Mouse (Mus musculus): ENCODE measurements around the gene Trappc2l.

Gene Trappc2l

GRCm38 (mm10) chr8:122658149-122658806, 46.8 kb downstream of the Trappc2l start:
- no peak for DNase-seq

- DNase-seq = no peak
These were observed 47.3 kb downstream of the Trappc2l start for GRCm38 (mm10) chr8:122658807-122659160.

GRCm38 (mm10) chr8:122660022-122660421, 48.6 kb downstream of the Trappc2l start:
- DNase-seq = no peak

GRCm38 (mm10) chr8:122661138-122661537, 49.7 kb downstream of the Trappc2l start:
- DNase-seq = peak; percentile 80

DNA sequence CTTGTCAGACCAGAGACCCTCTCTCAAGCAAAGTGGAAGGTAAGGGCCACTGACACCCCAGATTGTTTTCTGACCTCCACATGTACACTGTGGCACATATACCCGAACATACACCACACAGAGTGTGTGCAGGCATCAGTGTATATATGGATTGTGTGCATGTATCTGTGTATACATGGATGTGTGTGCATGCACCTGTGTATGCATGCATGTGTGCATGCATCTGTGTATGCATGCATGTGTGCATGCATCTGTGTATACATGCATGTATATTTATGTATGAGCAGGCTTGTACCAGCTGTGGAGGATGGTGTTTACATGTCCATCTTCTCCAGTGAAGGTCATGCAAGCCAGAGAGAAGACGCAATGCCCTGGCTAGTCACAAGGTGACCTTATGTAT, 50.5 kb downstream of the Trappc2l start:
- DNase-seq = no peak

DNA sequence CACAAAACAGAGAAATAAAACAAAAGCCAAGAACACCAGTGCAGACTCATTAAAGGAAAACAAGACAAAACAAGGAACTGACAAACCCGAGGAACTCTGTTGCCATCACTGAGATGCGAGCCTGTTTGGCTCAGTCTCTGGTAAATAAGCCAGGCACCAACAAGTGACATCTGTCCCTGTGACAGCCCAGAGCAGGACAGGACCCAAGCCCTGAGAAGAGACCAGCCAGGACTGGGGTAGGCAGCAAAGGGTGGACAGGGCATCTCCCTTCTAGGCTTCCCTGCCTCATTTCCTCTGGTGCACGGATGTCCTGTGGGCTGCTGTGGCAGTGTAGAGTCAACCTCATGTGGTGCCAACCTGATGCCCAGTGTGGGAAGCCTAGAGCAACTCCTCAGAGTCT, 51.7 kb downstream of the Trappc2l start:
- DNase-seq = no peak

- no peak for DNase-seq
These were observed 52.2 kb downstream of the Trappc2l start for GRCm38 (mm10) chr8:122663670-122664069.

DNA sequence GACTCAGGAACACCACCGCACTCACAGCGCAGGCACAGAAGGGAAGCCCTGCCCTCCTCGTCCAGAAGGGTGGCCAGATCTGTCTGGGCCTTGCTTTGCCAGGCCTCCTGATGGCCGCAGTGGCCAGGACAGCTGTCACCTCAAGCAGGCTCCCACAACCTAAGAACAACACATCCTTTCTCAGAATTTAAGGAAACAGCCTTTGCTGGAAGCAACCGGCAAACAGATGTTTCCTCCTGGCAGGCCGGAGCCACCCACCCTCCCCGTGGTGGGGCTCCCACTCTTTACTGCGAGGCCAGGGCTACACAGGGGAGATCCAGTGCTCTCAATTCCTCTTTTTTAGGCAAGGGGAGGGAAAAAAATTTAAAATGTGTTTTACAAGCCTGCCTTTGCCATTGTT, 53.8 kb downstream of the Trappc2l start:
- DNase-seq = peak; percentile 29

- DNase-seq = no peak
These were observed 54.4 kb downstream of the Trappc2l start for GRCm38 (mm10) chr8:122665667-122666316.
